Mouse (Mus musculus) thymus, adult 2 months (tissue): ENCODE measurements around the gene Iscu.

Source experiments
- CTCF ChIP-seq: fragments of 200-500 bp; IDR thresholded peaks from 2 replicates; pipeline ENCODE4 v1.5.1; 2012; ENCODE audit warnings: mild to moderate bottlenecking, control low read depth, low read length, moderate library complexity, borderline replicate concordance; ENCODE audit not compliant: control insufficient read depth, poor library complexity, insufficient read depth; ENCODE audit errors: extremely low read depth
- POLR2A ChIP-seq: fragments of 200-500 bp; IDR thresholded peaks from 2 replicates; pipeline ENCODE4 v1.6.1; 2012; ENCODE audit warnings: mild to moderate bottlenecking, low read length, control low read depth, moderate library complexity; ENCODE audit not compliant: control insufficient read depth, poor library complexity, insufficient read depth; ENCODE audit errors: extremely low read depth

- TF ChIP-seq POLR2A, result peak; percentile 73; the same call in 1 of the 2 replicates
- TF ChIP-seq CTCF, result peak; percentile 70
Measured at GRCm38 (mm10) chr5:113772450-113772895, at the start of gene Iscu, which contains the start of gene Sart3.
